Mouse (Mus musculus) cortical plate, adult 2 months (tissue): ENCODE data around the gene Mki67.

Source experiments
- CTCF ChIP-seq: fragments of 200-500 bp; IDR thresholded peaks from 2 replicates; pipeline ENCODE4 v1.5.1; 2011; ENCODE audit warnings: mild to moderate bottlenecking, control low read depth, low read length; ENCODE audit not compliant: insufficient read depth; ENCODE audit errors: extremely low read depth
- POLR2A ChIP-seq: fragments of 200-500 bp; IDR thresholded peaks from 2 replicates; pipeline ENCODE4 v1.6.1; 2011; ENCODE audit warnings: mild to moderate bottlenecking, low read length, control low read depth; ENCODE audit not compliant: insufficient read depth; ENCODE audit errors: extremely low read depth

- TF ChIP-seq CTCF (no peak), POLR2A (no peak)
Measured at GRCm38 (mm10) chr7:135704251-135704650, 11.9 kb downstream of the Mki67 start.
